Mouse (Mus musculus) thymus, adult 18-20 months (tissue): Measurements from ENCODE around the gene 4930452B06Rik.

Experiments used
- DNase-seq, 2 experiments: peaks; one replicate each; pipeline ENCODE4 v3.0.0; 2022; ENCODE audit warnings: mixed read lengths in 2 of 2

The 4930452B06Rik gene

GRCm38 (mm10) chr14:8517681-8518080 lies 148.4 kb downstream of the 4930452B06Rik start:
- no peak for DNase-seq

- DNase-seq = no peak
These were observed 152.0 kb downstream of the 4930452B06Rik start for GRCm38 (mm10) chr14:8514071-8514470.

- no peak for DNase-seq
These were observed 154.8 kb downstream of the 4930452B06Rik start for GRCm38 (mm10) chr14:8511276-8511675.

GRCm38 (mm10) chr14:8510288-8510959 lies 155.6 kb downstream of the 4930452B06Rik start:
- no peak for DNase-seq

GRCm38 (mm10) chr14:8508669-8509068 lies 157.4 kb downstream of the 4930452B06Rik start:
- no peak for DNase-seq

GRCm38 (mm10) chr14:8504206-8504605 lies 161.8 kb downstream of the 4930452B06Rik start:
- DNase-seq = no peak

- DNase-seq = no peak
These were observed 162.7 kb downstream of the 4930452B06Rik start for GRCm38 (mm10) chr14:8503345-8503744.

- DNase-seq = no peak
These were observed 163.5 kb downstream of the 4930452B06Rik start for GRCm38 (mm10) chr14:8502496-8502895.

GRCm38 (mm10) chr14:8495691-8496090 lies 170.3 kb downstream of the 4930452B06Rik start:
- DNase-seq = no peak

GRCm38 (mm10) chr14:8494952-8495351 lies 171.1 kb downstream of the 4930452B06Rik start:
- no peak for DNase-seq

- DNase-seq = no peak
These were observed 171.8 kb downstream of the 4930452B06Rik start for GRCm38 (mm10) chr14:8494260-8494659.

GRCm38 (mm10) chr14:8478098-8478497 lies 187.9 kb downstream of the 4930452B06Rik start:
- DNase-seq = no peak

GRCm38 (mm10) chr14:8477348-8477747 lies 188.7 kb downstream of the 4930452B06Rik start:
- no peak for DNase-seq

- DNase-seq = no peak
These were observed 189.4 kb downstream of the 4930452B06Rik start for GRCm38 (mm10) chr14:8476606-8477005.

- no peak for DNase-seq
These were observed 190.2 kb downstream of the 4930452B06Rik start for GRCm38 (mm10) chr14:8475851-8476250.

GRCm38 (mm10) chr14:8472884-8473283 lies 193.2 kb downstream of the 4930452B06Rik start:
- DNase-seq = no peak

GRCm38 (mm10) chr14:8464401-8465154 lies 201.5 kb downstream of the 4930452B06Rik start:
- DNase-seq = no peak

GRCm38 (mm10) chr14:8462973-8463372 lies 203.1 kb downstream of the 4930452B06Rik start:
- DNase-seq = no peak

GRCm38 (mm10) chr14:8462321-8462909 lies 203.6 kb downstream of the 4930452B06Rik start:
- no peak for DNase-seq

- DNase-seq = no peak
These were observed 205.6 kb downstream of the 4930452B06Rik start for GRCm38 (mm10) chr14:8460226-8461129.

GRCm38 (mm10) chr14:8459759-8460158 lies 206.3 kb downstream of the 4930452B06Rik start:
- no peak for DNase-seq

GRCm38 (mm10) chr14:8451117-8451516 lies 214.9 kb downstream of the 4930452B06Rik start:
- no peak for DNase-seq

- DNase-seq = no peak
These were observed 215.7 kb downstream of the 4930452B06Rik start for GRCm38 (mm10) chr14:8450342-8450741.
